Mouse (Mus musculus) spleen, adult 2 months (tissue): Measurements from ENCODE around the gene Mgat4a.

Experiments used
- CTCF ChIP-seq: fragments of 200-500 bp; IDR thresholded peaks from 2 replicates; pipeline ENCODE4 v1.5.1; 2011; ENCODE audit warnings: mild to moderate bottlenecking, inconsistent platforms; ENCODE audit not compliant: insufficient read depth, insufficient read length, insufficient replicate concordance; ENCODE audit errors: extremely low read depth
- POLR2A ChIP-seq: fragments of 200-500 bp; IDR thresholded peaks from 2 replicates; pipeline ENCODE4 v1.6.1; 2011; ENCODE audit warnings: low read depth, low read length, inconsistent platforms

DNA sequence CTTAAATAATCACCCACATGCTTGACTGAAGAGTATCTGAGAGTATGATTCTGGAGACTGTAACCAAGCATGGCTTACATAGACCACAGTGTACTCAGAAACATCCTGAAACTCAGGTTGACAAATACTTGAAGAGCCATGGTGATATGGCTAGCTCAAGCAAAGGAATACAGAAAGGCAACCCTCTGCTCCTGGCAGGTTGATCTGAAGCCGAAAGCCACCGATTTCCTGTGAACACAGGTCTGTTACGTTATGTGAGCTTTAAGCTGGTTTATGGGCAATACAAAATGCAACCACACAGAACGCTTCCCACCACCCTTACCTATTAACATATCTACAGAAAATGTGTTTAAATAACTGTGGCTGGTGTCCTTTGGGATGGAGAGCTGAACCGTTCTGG is 71.8 kb downstream of the Mgat4a start:
- TF ChIP-seq CTCF (no peak), POLR2A (no peak)
